In genomic region chr11:57951541-57952326, GRCm38 (mm10) we compare ENCODE assay signal across 12 mouse cellular contexts. TPM values are rescaled to one million over a fixed set of nuclear protein-coding genes. Genes with fewer than 3 reads are reported as not detected.
DNase-seq lines count a peak whose midpoint lies in the region; ATAC-seq lines count a peak whose summit lies in the region.
"Had no signal": no experiment of that assay in that cellular context is flagged by ENCODE, and none has a peak within 500 bp of the region (broad histone marks: within the 10 kb centered on the region; RNA-seq: fewer than 3 reads in every experiment).

No protein-coding gene starts in this region.

- peak overlapping the region; percentile 91; the same call in 1 of the 2 replicates for H3K27ac ChIP-seq in liver, embryonic 11.5 days (ENCODE audit: low read depth, low read length)
- H3K27ac ChIP-seq in forebrain, embryonic 11.5 days (ENCODE audit: low read depth, low read length): no peak overlapping the region
- H3K27ac ChIP-seq: midbrain, embryonic 12.5 days had no signal

- H3K4me2 ChIP-seq in liver, embryonic 11.5 days: no peak overlapping the region
- no peak overlapping the region for H3K4me2 ChIP-seq in forebrain, embryonic 11.5 days (ENCODE audit: low read depth, low read length, severe bottlenecking)
- H3K4me2 ChIP-seq: midbrain, embryonic 12.5 days had no signal

- peak; percentile 74 for DNase-seq in CD4-positive helper T cell, adult 2 months (ENCODE audit: low read depth, low spot score)
- peak; percentile 73 for DNase-seq in MEL-GATA-1-ER (ENCODE audit: extremely low read depth, low read depth)
- no peak for DNase-seq in liver, embryonic 11.5 days (ENCODE audit: low spot score)
- peak; percentile 68 to 73 for DNase-seq in natural killer cell, adult 2 months (ENCODE audit: low spot score in 2 of 2)
- no peak for DNase-seq in adrenal gland, postnatal 10 days
- DNase-seq in embryo, embryonic 10.5 days (ENCODE audit: low spot score): no peak
- no peak for DNase-seq in testis, postnatal 10 days (ENCODE audit: low spot score)
- no peak for DNase-seq in forebrain, embryonic 11.5 days (ENCODE audit: low spot score)
- DNase-seq: adrenal gland, adult 8-10 months; right cerebral cortex, postnatal 4 days had no signal

- H3K36me3 ChIP-seq in liver, embryonic 11.5 days (ENCODE audit: control insufficient read depth, insufficient read depth, low read length): no peaks in the 10 kb centered on the region
- no peaks in the 10 kb centered on the region for H3K36me3 ChIP-seq in forebrain, embryonic 11.5 days (ENCODE audit: control insufficient read depth, insufficient read depth, low read length)
- H3K36me3 ChIP-seq: midbrain, embryonic 12.5 days had no signal

- no peaks in the 10 kb centered on the region for H3K27me3 ChIP-seq in liver, embryonic 11.5 days (replicated peaks; ENCODE audit: control insufficient read depth, insufficient read depth, low read length)
- H3K27me3 ChIP-seq in forebrain, embryonic 11.5 days (ENCODE audit: control insufficient read depth, insufficient read depth, low read length): no peaks in the 10 kb centered on the region
- H3K27me3 ChIP-seq: midbrain, embryonic 12.5 days had no signal

- no peaks in the 10 kb centered on the region for H3K9me3 ChIP-seq in liver, embryonic 11.5 days (ENCODE audit: control insufficient read depth, low read length)
- H3K9me3 ChIP-seq in forebrain, embryonic 11.5 days (ENCODE audit: control insufficient read depth, low read length): no peaks in the 10 kb centered on the region
- H3K9me3 ChIP-seq: midbrain, embryonic 12.5 days had no signal

- WGBS in liver, embryonic 11.5 days: 73% methylated on average over 20 of the region's 20 CpGs
- WGBS in forebrain, embryonic 11.5 days: 84% methylated on average over 20 of the region's 20 CpGs

- peaks cover 36% of the 10 kb centered on the region for H3K4me1 ChIP-seq in liver, embryonic 11.5 days (replicated peaks; ENCODE audit: control insufficient read depth, insufficient read depth, low read length)
- H3K4me1 ChIP-seq in forebrain, embryonic 11.5 days (replicated peaks; ENCODE audit: control insufficient read depth, insufficient read depth, low read length): no peaks in the 10 kb centered on the region
- H3K4me1 ChIP-seq: midbrain, embryonic 12.5 days had no signal

- no peak for ATAC-seq in liver, embryonic 11.5 days (replicated peaks; ENCODE audit: low FRiP score)
- no peak for ATAC-seq in forebrain, embryonic 11.5 days (replicated peaks; ENCODE audit: low FRiP score)
- ATAC-seq: intestine, postnatal 0 days had no signal

- H3K4me3 ChIP-seq in liver, embryonic 11.5 days (ENCODE audit: low read depth, low read length): no peak overlapping the region
- no peak overlapping the region for H3K4me3 ChIP-seq in forebrain, embryonic 11.5 days (ENCODE audit: low read depth, low read length)
- H3K4me3 ChIP-seq: midbrain, embryonic 12.5 days had no signal

- no peak overlapping the region for H3K9ac ChIP-seq in liver, embryonic 11.5 days (ENCODE audit: low read depth, low read length)
- H3K9ac ChIP-seq in forebrain, embryonic 11.5 days (ENCODE audit: low read length): no peak overlapping the region
- H3K9ac ChIP-seq: midbrain, embryonic 12.5 days had no signal

RNA-seq across cellular contexts. Expression of gene Larp1, which starts 57.1 kb away (rescaled TPM):
- 37.2 and 43.0 TPM in 2 replicates for polyA plus RNA-seq in liver, embryonic 11.5 days (2014; fragmentation: Nextera tagmentation; extraction: Ambion mirVana)
- total RNA-seq in adrenal gland, postnatal 10 days (2021): 10 to 100 TPM; 78.6 to 85.0 TPM
- polyA plus RNA-seq in forebrain, embryonic 11.5 days (2014; fragmentation: Nextera tagmentation; extraction: Ambion mirVana): 20.5 and 22.3 TPM in 2 replicates

Comparison
In these comparisons a context has a peak if more than half of its experiments do, and no peak if none do; other contexts are left out.
1. DNase-seq: peak in CD4-positive helper T cell, adult 2 months (single experiment), MEL-GATA-1-ER (single experiment) and natural killer cell, adult 2 months (2 of 2); none in liver, embryonic 11.5 days (single experiment), adrenal gland, postnatal 10 days (single experiment), embryo, embryonic 10.5 days (single experiment), testis, postnatal 10 days (single experiment) and forebrain, embryonic 11.5 days (single experiment).